Mouse (Mus musculus) myocyte (in vitro differentiated cells): ENCODE measurements around the gene Smarcc2.

Source experiments
- CEBPB ChIP-seq: IDR thresholded peaks from 2 replicates; pipeline ENCODE4 v1.6.1; 2011; ENCODE audit warnings: mild to moderate bottlenecking, moderate library complexity; ENCODE audit not compliant: poor library complexity, insufficient read depth, severe bottlenecking
- E2F4 ChIP-seq: IDR thresholded peaks from one replicate; pipeline ENCODE4 v1.6.1; 2011; ENCODE audit warnings: mild to moderate bottlenecking, control low read depth, moderate library complexity; ENCODE audit not compliant: insufficient read depth
- POLR2A ChIP-seq: IDR thresholded peaks from one replicate; pipeline ENCODE4 v1.6.1; 2011; ENCODE audit warnings: low read depth, mild to moderate bottlenecking, control low read depth, moderate library complexity; ENCODE audit not compliant: insufficient read length
- POLR2AphosphoS2 ChIP-seq: IDR thresholded peaks from one replicate; pipeline ENCODE4 v1.6.1; 2011; ENCODE audit warnings: low read depth, control low read depth; ENCODE audit not compliant: insufficient read length
- SRF ChIP-seq: IDR thresholded peaks from one replicate; pipeline ENCODE4 v1.6.1; 2011; ENCODE audit warnings: low read depth; ENCODE audit not compliant: control insufficient read depth, insufficient read length
- TCF12 ChIP-seq: IDR thresholded peaks from one replicate; pipeline ENCODE4 v1.6.1; 2011; ENCODE audit warnings: mild to moderate bottlenecking, control low read depth; ENCODE audit not compliant: poor library complexity, insufficient read depth, severe bottlenecking
- TCF3 ChIP-seq: IDR thresholded peaks from one replicate; pipeline ENCODE4 v1.6.1; 2011; ENCODE audit warnings: low read depth, control low read depth; ENCODE audit not compliant: insufficient read length
- USF1 ChIP-seq: IDR thresholded peaks from one replicate; pipeline ENCODE4 v1.6.1; 2011; ENCODE audit warnings: low read depth, mild to moderate bottlenecking, control low read depth, moderate library complexity

DNA sequence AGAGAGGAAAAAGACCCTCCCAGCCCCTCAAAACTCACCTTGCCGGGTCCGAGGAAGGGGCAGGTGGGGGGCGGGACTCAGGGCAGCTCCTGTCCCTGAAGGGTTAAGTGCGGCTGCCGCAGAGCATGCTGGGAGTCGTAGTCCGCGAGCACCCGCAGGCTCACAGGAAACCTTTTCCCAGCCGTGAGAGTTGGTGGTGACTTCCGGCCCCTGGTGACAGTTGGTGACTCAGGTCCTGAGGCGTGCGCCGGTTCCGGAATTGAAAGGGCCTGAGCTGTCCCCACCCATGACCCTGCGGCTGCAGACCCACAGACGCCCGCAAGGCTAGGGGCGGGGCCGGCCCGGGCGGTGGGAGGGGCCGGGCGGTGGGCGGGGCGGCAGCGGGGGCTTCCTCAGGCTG, 39.5 kb downstream of the Smarcc2 start, which contains the start of gene Myl6b:
- TF ChIP-seq SRF (no peak), CEBPB (no peak), POLR2AphosphoS2 (peak; percentile 90), POLR2A (peak; percentile 25), USF1 (no peak), TCF3 (no peak), TCF12 (no peak), E2F4 (no peak)
